Mouse (Mus musculus): ENCODE measurements around the gene Ccdc9b. TPM values are rescaled to one million over a fixed set of nuclear protein-coding genes. Genes with fewer than 3 reads are reported as not detected.

Gene Ccdc9b
- polyA plus RNA-seq, 1 experiment = 0.80 TPM

- TF ChIP-seq POLR2A (IDR thresholded peaks at IDR 0.05; ENCODE audit: control insufficient read depth, low read depth, low read length) (no peak), CTCF (IDR thresholded peaks at IDR 0.05; ENCODE audit: control insufficient read depth, insufficient read depth, insufficient replicate concordance, low read depth, low read length) (no peak)
- H3K4me3 ChIP-seq (ENCODE audit: control insufficient read depth, low read depth, low read length) = no peak overlapping the region
- H3K27me3 ChIP-seq (ENCODE audit: control insufficient read depth, insufficient read depth, low read length) = no peaks in the 10 kb centered on the region
- peaks cover 12% of the 10 kb centered on the region for H3K4me1 ChIP-seq (ENCODE audit: control insufficient read depth, insufficient read depth, low read length)
- no peaks in the 10 kb centered on the region for H3K36me3 ChIP-seq (ENCODE audit: control insufficient read depth, insufficient read depth, low read length)
- H3K27ac ChIP-seq (ENCODE audit: control insufficient read depth, insufficient read depth, low read depth, low read length) = no peak overlapping the region
Measured at GRCm38 (mm10) chr2:118783663-118784062, 21.2 kb upstream of the Ccdc9b start.

- TF ChIP-seq CTCF (IDR thresholded peaks at IDR 0.05; ENCODE audit: control insufficient read depth, insufficient read depth, insufficient replicate concordance, low read depth, low read length) (no peak), POLR2A (IDR thresholded peaks at IDR 0.05; ENCODE audit: control insufficient read depth, low read depth, low read length) (no peak)
- Histone ChIP-seq H3K27ac (ENCODE audit: control insufficient read depth, insufficient read depth, low read depth, low read length) (no peak overlapping the region), H3K36me3 (ENCODE audit: control insufficient read depth, insufficient read depth, low read length) (no peaks in the 10 kb centered on the region), H3K4me1 (ENCODE audit: control insufficient read depth, insufficient read depth, low read length) (peaks cover 12% of the 10 kb centered on the region), H3K27me3 (ENCODE audit: control insufficient read depth, insufficient read depth, low read length) (no peaks in the 10 kb centered on the region), H3K4me3 (ENCODE audit: control insufficient read depth, low read depth, low read length) (no peak overlapping the region)
Measured at GRCm38 (mm10) chr2:118783093-118783492, 20.6 kb upstream of the Ccdc9b start.

GRCm38 (mm10) chr2:118782303-118782702 is 19.8 kb upstream of the Ccdc9b start:
- Histone ChIP-seq H3K4me3 (ENCODE audit: control insufficient read depth, low read depth, low read length) (no peak overlapping the region), H3K27me3 (ENCODE audit: control insufficient read depth, insufficient read depth, low read length) (no peaks in the 10 kb centered on the region), H3K36me3 (ENCODE audit: control insufficient read depth, insufficient read depth, low read length) (no peaks in the 10 kb centered on the region), H3K4me1 (ENCODE audit: control insufficient read depth, insufficient read depth, low read length) (peaks cover 12% of the 10 kb centered on the region), H3K27ac (ENCODE audit: control insufficient read depth, insufficient read depth, low read depth, low read length) (no peak overlapping the region)
- TF ChIP-seq CTCF (IDR thresholded peaks at IDR 0.05; ENCODE audit: control insufficient read depth, insufficient read depth, insufficient replicate concordance, low read depth, low read length) (no peak), POLR2A (IDR thresholded peaks at IDR 0.05; ENCODE audit: control insufficient read depth, low read depth, low read length) (no peak)

- peaks cover 12% of the 10 kb centered on the region for H3K4me1 ChIP-seq (ENCODE audit: control insufficient read depth, insufficient read depth, low read length)
- H3K4me3 ChIP-seq (ENCODE audit: control insufficient read depth, low read depth, low read length) = no peak overlapping the region
- TF ChIP-seq POLR2A (IDR thresholded peaks at IDR 0.05; ENCODE audit: control insufficient read depth, low read depth, low read length) (no peak), CTCF (IDR thresholded peaks at IDR 0.05; ENCODE audit: control insufficient read depth, insufficient read depth, insufficient replicate concordance, low read depth, low read length) (no peak)
- H3K27me3 ChIP-seq (ENCODE audit: control insufficient read depth, insufficient read depth, low read length) = no peaks in the 10 kb centered on the region
- H3K27ac ChIP-seq (ENCODE audit: control insufficient read depth, insufficient read depth, low read depth, low read length) = no peak overlapping the region
- no peaks in the 10 kb centered on the region for H3K36me3 ChIP-seq (ENCODE audit: control insufficient read depth, insufficient read depth, low read length)
Measured at GRCm38 (mm10) chr2:118781115-118781514, 18.7 kb upstream of the Ccdc9b start.

GRCm38 (mm10) chr2:118779504-118780480 is 17.3 kb upstream of the Ccdc9b start, which contains the start of gene Disp2:
TSS of gene Disp2 (plus strand) at chr2:118779719.
- H3K27me3 ChIP-seq (ENCODE audit: control insufficient read depth, insufficient read depth, low read length) = no peaks in the 10 kb centered on the region
- H3K27ac ChIP-seq (ENCODE audit: control insufficient read depth, insufficient read depth, low read depth, low read length) = peak within 1 kb of the TSS; percentile 33; the same call in 1 of the 2 replicates
- H3K4me3 ChIP-seq (ENCODE audit: control insufficient read depth, low read depth, low read length) = peak within 1 kb of the TSS; percentile 72
- TF ChIP-seq CTCF (IDR thresholded peaks at IDR 0.05; ENCODE audit: control insufficient read depth, insufficient read depth, insufficient replicate concordance, low read depth, low read length) = 0 out of 2 replicates have a peak, but pooled peaks have one; percentile 18
- peak; percentile 49; the same call in 1 of the 2 replicates for TF ChIP-seq POLR2A (IDR thresholded peaks at IDR 0.05; ENCODE audit: control insufficient read depth, low read depth, low read length)
- peaks cover 12% of the 10 kb centered on the region for H3K4me1 ChIP-seq (ENCODE audit: control insufficient read depth, insufficient read depth, low read length)
- no peaks in the 10 kb centered on the region for H3K36me3 ChIP-seq (ENCODE audit: control insufficient read depth, insufficient read depth, low read length)

GRCm38 (mm10) chr2:118779065-118779464 is 16.6 kb upstream of the Ccdc9b start:
- TF ChIP-seq POLR2A (IDR thresholded peaks at IDR 0.05; ENCODE audit: control insufficient read depth, low read depth, low read length) (no peak), CTCF (IDR thresholded peaks at IDR 0.05; ENCODE audit: control insufficient read depth, insufficient read depth, insufficient replicate concordance, low read depth, low read length) (no peak)
- H3K27ac ChIP-seq (ENCODE audit: control insufficient read depth, insufficient read depth, low read depth, low read length) = peak overlapping the region; percentile 33; the same call in 1 of the 2 replicates
- H3K36me3 ChIP-seq (ENCODE audit: control insufficient read depth, insufficient read depth, low read length) = no peaks in the 10 kb centered on the region

GRCm38 (mm10) chr2:118778418-118778817 is 16.0 kb upstream of the Ccdc9b start:
- TF ChIP-seq CTCF (IDR thresholded peaks at IDR 0.05; ENCODE audit: control insufficient read depth, insufficient read depth, insufficient replicate concordance, low read depth, low read length) = no peak
- TF ChIP-seq POLR2A (IDR thresholded peaks at IDR 0.05; ENCODE audit: control insufficient read depth, low read depth, low read length) = no peak
- Histone ChIP-seq H3K4me1 (ENCODE audit: control insufficient read depth, insufficient read depth, low read length) (peaks cover 12% of the 10 kb centered on the region), H3K4me3 (ENCODE audit: control insufficient read depth, low read depth, low read length) (no peak overlapping the region), H3K27ac (ENCODE audit: control insufficient read depth, insufficient read depth, low read depth, low read length) (no peak overlapping the region), H3K27me3 (ENCODE audit: control insufficient read depth, insufficient read depth, low read length) (no peaks in the 10 kb centered on the region), H3K36me3 (ENCODE audit: control insufficient read depth, insufficient read depth, low read length) (no peaks in the 10 kb centered on the region)

More at GRCm38 (mm10) chr2:118779065-118779464, 16.6 kb upstream of the Ccdc9b start:
- Histone ChIP-seq H3K4me3 (ENCODE audit: control insufficient read depth, low read depth, low read length) (peak overlapping the region; percentile 72), H3K27me3 (ENCODE audit: control insufficient read depth, insufficient read depth, low read length) (no peaks in the 10 kb centered on the region), H3K4me1 (ENCODE audit: control insufficient read depth, insufficient read depth, low read length) (peaks cover 12% of the 10 kb centered on the region)

All from testis, adult 2 months (tissue).